Mouse (Mus musculus): ENCODE measurements around the gene Yju2. TPM values are rescaled to one million over a fixed set of nuclear protein-coding genes. Genes with fewer than 3 reads are reported as not detected.

The Yju2 gene
- total RNA-seq, 2 experiments from 2014 or later, result 1.7 to 3.8 TPM

Other genes starting within 250 kb of the Yju2 start
- 9.7 and 15.5 TPM in 2 replicates for gene Pot1b, start 246.5 kb upstream of the Yju2 start, total RNA-seq (2015; ENCODE audit: low replicate concordance)
- 28.2 and 28.6 TPM in 2 replicates for gene Pot1b, start 246.5 kb upstream of the Yju2 start, total RNA-seq (2017; ENCODE audit: low replicate concordance)
- gene Adgre4, start 209.1 kb upstream of the Yju2 start, total RNA-seq (2015; ENCODE audit: low replicate concordance), result 1.3 and 10.1 TPM in 2 replicates
- 4.2 and 7.4 TPM in 2 replicates for gene Adgre4, start 209.1 kb upstream of the Yju2 start, total RNA-seq (2017; ENCODE audit: low replicate concordance)
- gene Zfp119a, start 80.2 kb upstream of the Yju2 start, total RNA-seq (2015; ENCODE audit: low replicate concordance), result 1.3 TPM in 1 of 2 replicates, not detected in the other
- 1.0 and 2.8 TPM in 2 replicates for gene Zfp119a, start 80.2 kb upstream of the Yju2 start, total RNA-seq (2017; ENCODE audit: low replicate concordance)
- 5.0 and 9.0 TPM in 2 replicates for gene Zfp959, start 67.0 kb upstream of the Yju2 start, total RNA-seq (2015; ENCODE audit: low replicate concordance)
- gene Zfp959, start 67.0 kb upstream of the Yju2 start, total RNA-seq (2017; ENCODE audit: low replicate concordance), result 3.6 and 5.7 TPM in 2 replicates
- gene Zfp119b, start 9.6 kb upstream of the Yju2 start, total RNA-seq (2015; ENCODE audit: low replicate concordance), result 1.4 TPM in 1 of 2 replicates, not detected in the other
- 1.2 and 6.4 TPM in 2 replicates for gene Zfp119b, start 9.6 kb upstream of the Yju2 start, total RNA-seq (2017; ENCODE audit: low replicate concordance)
- 5.4 and 6.8 TPM in 2 replicates for gene Ebi3, start 6.5 kb upstream of the Yju2 start, total RNA-seq (2015; ENCODE audit: low replicate concordance)
- 4.0 and 16.4 TPM in 2 replicates for gene Ebi3, start 6.5 kb upstream of the Yju2 start, total RNA-seq (2017; ENCODE audit: low replicate concordance)
- not detected in 2 replicates for gene Shd, start 11.4 kb downstream of the Yju2 start, total RNA-seq (2015; ENCODE audit: low replicate concordance)
- not detected in 2 replicates for gene Shd, start 11.4 kb downstream of the Yju2 start, total RNA-seq (2017; ENCODE audit: low replicate concordance)
- not detected in 2 replicates for gene Fsd1, start 27.4 kb downstream of the Yju2 start, total RNA-seq (2015; ENCODE audit: low replicate concordance)
- not detected in 2 replicates for gene Fsd1, start 27.4 kb downstream of the Yju2 start, total RNA-seq (2017; ENCODE audit: low replicate concordance)
- not detected in 2 replicates for gene Stap2, start 46.5 kb downstream of the Yju2 start, total RNA-seq (2015; ENCODE audit: low replicate concordance)
- gene Stap2, start 46.5 kb downstream of the Yju2 start, total RNA-seq (2017; ENCODE audit: low replicate concordance), result 0.98 TPM in 1 of 2 replicates, not detected in the other
- 4.0 and 6.7 TPM in 2 replicates for gene Mpnd, start 46.6 kb downstream of the Yju2 start, total RNA-seq (2015; ENCODE audit: low replicate concordance)
- gene Mpnd, start 46.6 kb downstream of the Yju2 start, total RNA-seq (2017; ENCODE audit: low replicate concordance), result 2.3 and 35.3 TPM in 2 replicates
- gene Sh3gl1, start 77.5 kb downstream of the Yju2 start, total RNA-seq (2015; ENCODE audit: low replicate concordance), result 14.4 and 14.7 TPM in 2 replicates
- gene Sh3gl1, start 77.5 kb downstream of the Yju2 start, total RNA-seq (2017; ENCODE audit: low replicate concordance), result 27.6 and 28.1 TPM in 2 replicates
- 26.4 and 28.1 TPM in 2 replicates for gene Chaf1a, start 81.3 kb downstream of the Yju2 start, total RNA-seq (2015; ENCODE audit: low replicate concordance)
- 32.6 and 39.0 TPM in 2 replicates for gene Chaf1a, start 81.3 kb downstream of the Yju2 start, total RNA-seq (2017; ENCODE audit: low replicate concordance)
- gene Ubxn6, start 115.9 kb downstream of the Yju2 start, total RNA-seq (2015; ENCODE audit: low replicate concordance), result 4.7 and 8.4 TPM in 2 replicates
- 1.9 and 5.6 TPM in 2 replicates for gene Ubxn6, start 115.9 kb downstream of the Yju2 start, total RNA-seq (2017; ENCODE audit: low replicate concordance)
- gene Hdgfl2, start 120.5 kb downstream of the Yju2 start, total RNA-seq (2015; ENCODE audit: low replicate concordance), result 36.5 and 71.4 TPM in 2 replicates
- gene Hdgfl2, start 120.5 kb downstream of the Yju2 start, total RNA-seq (2017; ENCODE audit: low replicate concordance), result 125 and 144 TPM in 2 replicates
- gene Plin4, start 150.7 kb downstream of the Yju2 start, total RNA-seq (2015; ENCODE audit: low replicate concordance), result not detected in 2 replicates
- gene Plin4, start 150.7 kb downstream of the Yju2 start, total RNA-seq (2017; ENCODE audit: low replicate concordance), result not detected in 2 replicates
- gene Plin5, start 158.5 kb downstream of the Yju2 start, total RNA-seq (2015; ENCODE audit: low replicate concordance), result not detected in 2 replicates
- not detected in 2 replicates for gene Plin5, start 158.5 kb downstream of the Yju2 start, total RNA-seq (2017; ENCODE audit: low replicate concordance)
- 1.7 and 8.6 TPM in 2 replicates for gene Lrg1, start 162.9 kb downstream of the Yju2 start, total RNA-seq (2015; ENCODE audit: low replicate concordance)
- 3.9 and 6.9 TPM in 2 replicates for gene Lrg1, start 162.9 kb downstream of the Yju2 start, total RNA-seq (2017; ENCODE audit: low replicate concordance)
- gene Sema6b, start 181.2 kb downstream of the Yju2 start, total RNA-seq (2015; ENCODE audit: low replicate concordance), result 1.4 TPM in 1 of 2 replicates, not detected in the other
- gene Sema6b, start 181.2 kb downstream of the Yju2 start, total RNA-seq (2017; ENCODE audit: low replicate concordance), result 0.83 TPM in 1 of 2 replicates, not detected in the other
- gene Tnfaip8l1, start 203.4 kb downstream of the Yju2 start, total RNA-seq (2015; ENCODE audit: low replicate concordance), result 1.3 and 1.4 TPM in 2 replicates
- gene Tnfaip8l1, start 203.4 kb downstream of the Yju2 start, total RNA-seq (2017; ENCODE audit: low replicate concordance), result 0.26 and 1.6 TPM in 2 replicates
- gene Mydgf, start 224.8 kb downstream of the Yju2 start, total RNA-seq (2015; ENCODE audit: low replicate concordance), result 9.6 and 11.2 TPM in 2 replicates
- 5.6 and 6.8 TPM in 2 replicates for gene Mydgf, start 224.8 kb downstream of the Yju2 start, total RNA-seq (2017; ENCODE audit: low replicate concordance)